Mouse (Mus musculus) regulatory T cell (primary cell): ENCODE measurements around the gene Smbd1.

Source experiments
- in situ Hi-C: fragments of 300-600 bp; cut with MboI, MseI; formaldehyde crosslinking; loops from one replicate; pipeline ENCODE4 v1.15.1; 2025; ENCODE audit warnings: high pct_unique_total_duplicates

Gene Smbd1

GRCm38 (mm10) chr16:32810321-32810720 lies at the start of gene Smbd1:
Smbd1 (minus strand) TSS chr16:32810477.
- in situ Hi-C loops = loop anchor here (5.0 to 10.0 kb wide), 2 partner anchors 67 to 214 kb away; partner anchors contain the start of genes Fyttd1 and Rubcn

- in situ Hi-C loops = no loop called here
Measured at GRCm38 (mm10) chr16:32858771-32859636, 48.7 kb upstream of the Smbd1 start.

- in situ Hi-C loops = no loop called here
Measured at GRCm38 (mm10) chr16:32858356-32858755, 48.1 kb upstream of the Smbd1 start.

GRCm38 (mm10) chr16:32856751-32857150 lies 46.5 kb upstream of the Smbd1 start:
- in situ Hi-C loops = no loop called here

GRCm38 (mm10) chr16:32854050-32854571 lies 43.8 kb upstream of the Smbd1 start:
- in situ Hi-C loops = no loop called here

- in situ Hi-C loops = no loop called here
Measured at GRCm38 (mm10) chr16:32853492-32854049, 43.3 kb upstream of the Smbd1 start.

- in situ Hi-C loops = no loop called here
Measured at GRCm38 (mm10) chr16:32849042-32849830, 39.0 kb upstream of the Smbd1 start.

- in situ Hi-C loops = no loop called here
Measured at GRCm38 (mm10) chr16:32847103-32847502, 36.8 kb upstream of the Smbd1 start.

GRCm38 (mm10) chr16:32831501-32831900 lies 21.2 kb upstream of the Smbd1 start:
- in situ Hi-C loops = no loop called here

- in situ Hi-C loops = no loop called here
Measured at GRCm38 (mm10) chr16:32829104-32829503, 18.8 kb upstream of the Smbd1 start.

GRCm38 (mm10) chr16:32826521-32826920 lies 16.2 kb upstream of the Smbd1 start:
- in situ Hi-C loops = no loop called here

GRCm38 (mm10) chr16:32825380-32825779 lies 15.1 kb upstream of the Smbd1 start:
- in situ Hi-C loops = no loop called here

- in situ Hi-C loops = no loop called here
Measured at GRCm38 (mm10) chr16:32824061-32824460, 13.8 kb upstream of the Smbd1 start.

GRCm38 (mm10) chr16:32823487-32823886 lies 13.2 kb upstream of the Smbd1 start:
- in situ Hi-C loops = no loop called here

GRCm38 (mm10) chr16:32822881-32823280 lies 12.6 kb upstream of the Smbd1 start:
- in situ Hi-C loops = no loop called here

GRCm38 (mm10) chr16:32822450-32822827 lies 12.2 kb upstream of the Smbd1 start:
- in situ Hi-C loops = no loop called here

GRCm38 (mm10) chr16:32821772-32822449 lies 11.6 kb upstream of the Smbd1 start:
- in situ Hi-C loops = no loop called here

GRCm38 (mm10) chr16:32818441-32818840 lies 8.2 kb upstream of the Smbd1 start:
- in situ Hi-C loops = loop anchor here (10.0 kb wide), 1 partner anchor 206 kb away; no protein-coding TSS in a partner anchor

- in situ Hi-C loops = loop anchor here (10.0 kb wide), 1 partner anchor 207 kb away; no protein-coding TSS in a partner anchor
Measured at GRCm38 (mm10) chr16:32818036-32818435, 7.8 kb upstream of the Smbd1 start.

- in situ Hi-C loops = loop anchor here (10.0 kb wide), 1 partner anchor 210 kb away; no protein-coding TSS in a partner anchor
Measured at GRCm38 (mm10) chr16:32815160-32815605, 4.9 kb upstream of the Smbd1 start.

- in situ Hi-C loops = loop anchor here (5.0 to 10.0 kb wide), 2 partner anchors 63 to 210 kb away; partner anchors contain the start of genes Fyttd1 and Rubcn
Measured at GRCm38 (mm10) chr16:32814539-32814938, 4.3 kb upstream of the Smbd1 start.
